Mouse (Mus musculus) small intestine, adult 2 months (tissue): ENCODE measurements around the gene Prrc2b.

Experiments used
- CTCF ChIP-seq: fragments of 200-500 bp; IDR thresholded peaks from 2 replicates; pipeline ENCODE4 v1.5.1; 2012; ENCODE audit warnings: low read depth, mild to moderate bottlenecking, control low read depth, inconsistent platforms, low read length, moderate library complexity, mixed read lengths; ENCODE audit not compliant: insufficient replicate concordance, insufficient read length; ENCODE audit errors: extremely low read depth
- POLR2A ChIP-seq: fragments of 200-500 bp; IDR thresholded peaks from 2 replicates; pipeline ENCODE4 v1.6.1; 2012; ENCODE audit warnings: low read depth, mild to moderate bottlenecking, control low read depth, inconsistent platforms, low read length, moderate library complexity

DNA sequence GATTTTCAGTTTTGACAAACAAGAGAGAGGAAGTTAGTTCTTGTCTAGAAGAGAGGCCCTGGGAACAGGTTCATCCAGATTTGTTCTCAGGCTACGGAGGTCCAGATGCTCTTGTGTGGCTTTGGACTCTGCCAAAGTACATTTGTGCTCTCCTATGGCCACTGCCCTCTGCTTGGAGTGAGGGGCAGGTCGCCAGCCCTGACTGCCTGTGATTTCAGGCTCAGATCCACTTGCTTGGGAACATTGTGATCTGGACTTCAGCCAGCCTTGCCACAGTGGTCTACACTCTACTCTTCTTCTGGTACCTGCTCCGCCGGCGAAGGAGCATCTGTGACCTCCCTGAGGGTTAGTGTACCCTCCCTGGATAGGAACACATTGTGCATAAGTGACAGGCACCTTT is 101.8 kb downstream of the Prrc2b start:
- TF ChIP-seq CTCF (no peak), POLR2A (no peak)
